ENCODE assay signal across 24 mouse cellular contexts in the genomic region with DNA sequence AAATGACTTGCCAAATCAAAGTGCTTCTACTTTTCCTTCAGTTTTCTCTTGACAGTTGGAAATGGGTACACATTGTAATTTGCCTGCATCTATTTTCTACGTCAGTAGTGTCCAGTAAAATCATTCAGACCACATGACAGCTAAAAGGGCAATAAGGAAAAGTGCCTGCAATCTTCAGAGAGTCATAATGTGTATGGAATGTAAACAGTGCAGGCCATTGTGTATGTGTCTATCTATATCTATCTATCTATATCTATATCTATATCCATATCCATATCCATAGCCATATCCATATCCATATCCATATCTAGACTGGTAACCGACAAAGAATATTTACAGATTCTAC.
A peak's percentile ranks its signal among the peaks of the same experiment; 100 is the strongest.
DNase-seq lines count a peak whose midpoint lies in the region; ATAC-seq and TF ChIP-seq lines count a peak whose summit lies in the region.
"Had no signal": no experiment of that assay in that cellular context is flagged by ENCODE, and none has a peak within 500 bp of the region (broad histone marks: within the 10 kb centered on the region; RNA-seq: fewer than 3 reads in every experiment).

No protein-coding gene starts in this region.

- no peaks in the 10 kb centered on the region for H3K36me3 ChIP-seq in heart, postnatal 0 days (replicated peaks; ENCODE audit: control insufficient read depth, insufficient read depth, low read length)
- no peaks in the 10 kb centered on the region for H3K36me3 ChIP-seq in liver, adult 2 months (ENCODE audit: control insufficient read depth, insufficient read depth, low read length)
- no peaks in the 10 kb centered on the region for H3K36me3 ChIP-seq in liver, embryonic 11.5 days (ENCODE audit: control insufficient read depth, insufficient read depth, low read length)
- H3K36me3 ChIP-seq: embryonic facial prominence, embryonic 12.5 days; forebrain, embryonic 12.5 days; G1E; hindbrain, embryonic 13.5 days; limb, embryonic 13.5 days; midbrain, embryonic 15.5 days; neural tube, embryonic 13.5 days had no signal

- H3K4me3 ChIP-seq in heart, postnatal 0 days (ENCODE audit: low read depth, low read length) = no peak overlapping the region
- H3K4me3 ChIP-seq in liver, adult 2 months (ENCODE audit: insufficient read depth, low read depth, low read length) = peak overlapping the region; percentile 15; the same call in 1 of the 2 replicates
- H3K4me3 ChIP-seq in liver, embryonic 11.5 days (ENCODE audit: low read depth, low read length) = no peak overlapping the region
- no peak overlapping the region for H3K4me3 ChIP-seq in embryonic fibroblast, embryonic 13.5 days (ENCODE audit: insufficient read depth, low read length)
- H3K4me3 ChIP-seq: embryonic facial prominence, embryonic 12.5 days; erythroblast, embryonic 14.5 days; forebrain, embryonic 12.5 days; hindbrain, embryonic 13.5 days; limb, embryonic 13.5 days; midbrain, embryonic 15.5 days; neural tube, embryonic 13.5 days had no signal

- ATAC-seq in heart, postnatal 0 days (ENCODE audit: insufficient read depth, low read depth) = no peak
- no peak for ATAC-seq in liver, embryonic 11.5 days (replicated peaks; ENCODE audit: low FRiP score)
- no peak for ATAC-seq in megakaryocyte progenitor cell, adult 5-6 weeks (replicated peaks; ENCODE audit: poor library complexity)
- ATAC-seq: midbrain, embryonic 15.5 days; Patski had no signal

- no peak for TF ChIP-seq POLR2A in liver, adult 2 months (IDR thresholded peaks at IDR 0.05; ENCODE audit: extremely low read depth, insufficient read depth, low read length)
- no peak for TF ChIP-seq POLR2A in embryonic fibroblast, embryonic 13.5 days (IDR thresholded peaks at IDR 0.05; ENCODE audit: low read depth, low read length)

- intact Hi-C loops in heart, postnatal 14 days (cut with DNase I) = no loop called here

- WGBS in heart, postnatal 0 days = 63% methylated on average over 2 of the region's 2 CpGs
- 55% methylated on average over 2 of the region's 2 CpGs for WGBS in liver, adult 2 months
- 84% methylated on average over 2 of the region's 2 CpGs for WGBS in liver, embryonic 11.5 days
- WGBS in large intestine, adult 2 months = 20% methylated on average over 2 of the region's 2 CpGs

- TF ChIP-seq CTCF in heart, postnatal 0 days (IDR thresholded peaks at IDR 0.05; ENCODE audit: low read depth) = no peak
- TF ChIP-seq CTCF in liver, adult 2 months (IDR thresholded peaks at IDR 0.05; ENCODE audit: low read depth, low read length) = no peak
- no peak for TF ChIP-seq CTCF in embryonic fibroblast, embryonic 13.5 days (IDR thresholded peaks at IDR 0.05; ENCODE audit: borderline replicate concordance, insufficient read depth, low read length)

- peaks cover 13% of the 10 kb centered on the region; the same call in 1 of the 2 replicates for H3K79me2 ChIP-seq in liver, adult 2 months (ENCODE audit: control insufficient read depth, insufficient read depth, low read length)

- no peaks in the 10 kb centered on the region for H3K27me3 ChIP-seq in heart, postnatal 0 days (ENCODE audit: control insufficient read depth, insufficient read depth, low read length)
- no peaks in the 10 kb centered on the region for H3K27me3 ChIP-seq in liver, adult 2 months (ENCODE audit: control insufficient read depth, insufficient read depth, low read length)
- H3K27me3 ChIP-seq in liver, embryonic 11.5 days (replicated peaks; ENCODE audit: control insufficient read depth, insufficient read depth, low read length) = no peaks in the 10 kb centered on the region
- H3K27me3 ChIP-seq: CH12.LX; embryonic facial prominence, embryonic 12.5 days; forebrain, embryonic 12.5 days; hindbrain, embryonic 13.5 days; limb, embryonic 13.5 days; midbrain, embryonic 15.5 days; neural tube, embryonic 13.5 days; Patski had no signal

- H3K9ac ChIP-seq in heart, postnatal 0 days (replicated peaks; ENCODE audit: low read depth, low read length) = no peak overlapping the region
- H3K9ac ChIP-seq in liver, adult 2 months (ENCODE audit: low read depth, low read length) = no peak overlapping the region
- H3K9ac ChIP-seq in liver, embryonic 11.5 days (ENCODE audit: low read depth, low read length) = no peak overlapping the region
- H3K9ac ChIP-seq: embryonic facial prominence, embryonic 12.5 days; forebrain, embryonic 12.5 days; hindbrain, embryonic 13.5 days; limb, embryonic 13.5 days; liver, embryonic 14.5 days; midbrain, embryonic 15.5 days; neural tube, embryonic 13.5 days had no signal

- 0 out of 2 replicates have a peak, but pooled peaks cover 17% of the 10 kb centered on the region for H3K4me1 ChIP-seq in heart, postnatal 0 days (ENCODE audit: control insufficient read depth, insufficient read depth)
- H3K4me1 ChIP-seq in liver, adult 2 months (ENCODE audit: control insufficient read depth, insufficient read depth, low read length) = peaks cover 10% of the 10 kb centered on the region
- no peaks in the 10 kb centered on the region for H3K4me1 ChIP-seq in liver, embryonic 11.5 days (replicated peaks; ENCODE audit: control insufficient read depth, insufficient read depth, low read length)
- H3K4me1 ChIP-seq in embryonic fibroblast, embryonic 13.5 days (ENCODE audit: control insufficient read depth, insufficient read depth, low read length) = peaks cover 3% of the 10 kb centered on the region
- H3K4me1 ChIP-seq: midbrain, embryonic 15.5 days had no signal

- 0 out of 2 replicates have a peak overlapping the region, but pooled peaks have one; percentile 15 for H3K27ac ChIP-seq in heart, postnatal 0 days (ENCODE audit: low read depth)
- H3K27ac ChIP-seq in liver, adult 2 months (replicated peaks; ENCODE audit: insufficient read depth, low read depth, low read length) = no peak overlapping the region
- H3K27ac ChIP-seq in liver, embryonic 11.5 days (ENCODE audit: low read depth, low read length) = no peak overlapping the region
- peak overlapping the region; percentile 14; the same call in 1 of the 2 replicates for H3K27ac ChIP-seq in embryonic fibroblast, embryonic 13.5 days (ENCODE audit: insufficient read depth, low read length)
- H3K27ac ChIP-seq: embryonic facial prominence, embryonic 12.5 days; forebrain, embryonic 12.5 days; hindbrain, embryonic 13.5 days; limb, embryonic 13.5 days; liver, embryonic 14.5 days; midbrain, embryonic 15.5 days; neural tube, embryonic 13.5 days had no signal

- H3K4me2 ChIP-seq in heart, postnatal 0 days (ENCODE audit: low read depth, low read length) = peak overlapping the region; percentile 12; the same call in 1 of the 2 replicates
- no peak overlapping the region for H3K4me2 ChIP-seq in liver, embryonic 11.5 days
- H3K4me2 ChIP-seq: embryonic facial prominence, embryonic 12.5 days; forebrain, embryonic 12.5 days; hindbrain, embryonic 13.5 days; limb, embryonic 13.5 days; midbrain, embryonic 15.5 days; neural tube, embryonic 13.5 days had no signal

- H3K9me3 ChIP-seq in heart, postnatal 0 days (replicated peaks; ENCODE audit: control insufficient read depth, low read length) = no peaks in the 10 kb centered on the region
- no peaks in the 10 kb centered on the region for H3K9me3 ChIP-seq in liver, embryonic 11.5 days (ENCODE audit: control insufficient read depth, low read length)
- H3K9me3 ChIP-seq: embryonic facial prominence, embryonic 12.5 days; forebrain, embryonic 12.5 days; G1E; hindbrain, embryonic 13.5 days; limb, embryonic 13.5 days; midbrain, embryonic 15.5 days; neural tube, embryonic 13.5 days had no signal

- no peak for TF ChIP-seq EP300 in heart, postnatal 0 days (IDR thresholded peaks at IDR 0.05; ENCODE audit: low read depth)

- no peak for DNase-seq in heart, postnatal 0 days (ENCODE audit: low spot score)
- no peak for DNase-seq in heart, postnatal 14 days
- DNase-seq in liver, adult 2 months (ENCODE audit: extremely low read depth, low read depth, low spot score) = no peak
- DNase-seq in liver, embryonic 11.5 days (ENCODE audit: low spot score) = no peak
- DNase-seq in large intestine, adult 2 months (ENCODE audit: low read depth, low spot score) = peak; percentile 80
- no peak for DNase-seq in retina, postnatal 1 day
- DNase-seq: cerebellum, adult 11-12 months; cerebellum, postnatal 14 days; gastrocnemius, postnatal 36 days; layer of hippocampus, postnatal 36 days; right cerebral cortex, postnatal 4 days had no signal

Comparison
In these comparisons a context has a peak if more than half of its experiments do, and no peak if none do; other contexts are left out.
1. H3K27ac ChIP-seq: peak in heart, postnatal 0 days (single experiment) and embryonic fibroblast, embryonic 13.5 days (single experiment); none in liver, adult 2 months (single experiment) and liver, embryonic 11.5 days (single experiment).